Mouse (Mus musculus) intestine, postnatal 0 days (tissue): ENCODE results near the gene Mansc4. TPM values are rescaled to one million over a fixed set of nuclear protein-coding genes. Genes with fewer than 3 reads are reported as not detected.

ENCODE experiments used
- ATAC-seq: fragments of 200-750 bp; cut with Nextera tagmentation; 2 replicates; pipeline ENCODE4 v1.8.0; 2017; ENCODE audit warnings: mild to moderate bottlenecking, moderate TSS enrichment, moderate library complexity
- H3K27ac ChIP-seq: fragments of 300-500 bp; sonication (generic); 2 replicates; pipeline ENCODE4 v1.5.1; 2014; ENCODE audit warnings: mild to moderate bottlenecking, low read depth, low read length, moderate library complexity
- H3K27me3 ChIP-seq: fragments of 300-500 bp; sonication (generic); replicated peaks from 2 replicates; pipeline ENCODE4 v1.6.1; 2014; ENCODE audit warnings: low read length, mixed read lengths; ENCODE audit not compliant: control insufficient read depth, insufficient read depth
- H3K36me3 ChIP-seq: fragments of 300-500 bp; sonication (generic); 2 replicates; pipeline ENCODE4 v1.6.1; 2014; ENCODE audit warnings: mild to moderate bottlenecking, moderate library complexity; ENCODE audit not compliant: control insufficient read depth, insufficient read depth
- H3K4me1 ChIP-seq: fragments of 300-500 bp; sonication (generic); replicated peaks from 2 replicates; pipeline ENCODE4 v1.6.1; 2014; ENCODE audit warnings: antibody characterized with exemption, low read length, mixed read lengths; ENCODE audit not compliant: control insufficient read depth, insufficient read depth
- H3K4me2 ChIP-seq: fragments of 300-500 bp; sonication (generic); replicated peaks from 2 replicates; pipeline ENCODE4 v1.6.1; 2014; ENCODE audit warnings: low read depth, mild to moderate bottlenecking, moderate library complexity
- H3K4me3 ChIP-seq: fragments of 300-500 bp; sonication (generic); 2 replicates; pipeline ENCODE4 v1.5.1; 2014; ENCODE audit warnings: low read depth, low read length
- H3K9ac ChIP-seq: fragments of 300-500 bp; sonication (generic); 2 replicates; pipeline ENCODE4 v1.6.1; 2014; ENCODE audit warnings: mild to moderate bottlenecking, low read depth, low read length
- H3K9me3 ChIP-seq: fragments of 300-500 bp; sonication (generic); 2 replicates; pipeline ENCODE4 v1.6.1; 2016; ENCODE audit warnings: mixed run types; ENCODE audit not compliant: control insufficient read depth
- CTCF ChIP-seq: sonication (generic); IDR thresholded peaks from 2 replicates; pipeline ENCODE4 v1.5.1; 2016; ENCODE audit warnings: low read depth, mild to moderate bottlenecking, control low read depth, antibody characterized with exemption, moderate library complexity
- WGBS: fragments of 180-500 bp; shearing (Covaris S2); extraction: QIAGEN DNeasy Blood & Tissue Kit; methylation state at CpG from one replicate; pipeline ENCODE4 v1.1.7; 2014; 5-methylcytosine and 5-hydroxymethylcytosine counted together
- polyA plus RNA-seq: library from polyadenylated mRNA; unstranded; fragments of >200 nt; fragmentation: Nextera tagmentation; extraction: Ambion mirVana; gene quantifications from 2 replicates; pipeline ENCODE4 v1.2.1, GENCODE M21; 2015

Mansc4 gene
- polyA plus RNA-seq, 1 experiment from 2014 or later, result 1.4 TPM

GRCm38 (mm10) chr6:147088517-147088916, 1.7 kb upstream of the Mansc4 start:
- Histone ChIP-seq H3K4me3 (no peak overlapping the region), H3K27me3 (no peaks in the 10 kb centered on the region), H3K27ac (no peak overlapping the region), H3K9me3 (no peaks in the 10 kb centered on the region), H3K4me2 (no peak overlapping the region), H3K9ac (no peak overlapping the region), H3K4me1 (no peaks in the 10 kb centered on the region), H3K36me3 (no peaks in the 10 kb centered on the region)
- ATAC-seq, result no peak
- TF ChIP-seq CTCF, result no peak; the same call in 1 of the 2 replicates
- 84% methylated on average over 3 of the region's 3 CpGs for whole genome bisulfite sequencing

DNA sequence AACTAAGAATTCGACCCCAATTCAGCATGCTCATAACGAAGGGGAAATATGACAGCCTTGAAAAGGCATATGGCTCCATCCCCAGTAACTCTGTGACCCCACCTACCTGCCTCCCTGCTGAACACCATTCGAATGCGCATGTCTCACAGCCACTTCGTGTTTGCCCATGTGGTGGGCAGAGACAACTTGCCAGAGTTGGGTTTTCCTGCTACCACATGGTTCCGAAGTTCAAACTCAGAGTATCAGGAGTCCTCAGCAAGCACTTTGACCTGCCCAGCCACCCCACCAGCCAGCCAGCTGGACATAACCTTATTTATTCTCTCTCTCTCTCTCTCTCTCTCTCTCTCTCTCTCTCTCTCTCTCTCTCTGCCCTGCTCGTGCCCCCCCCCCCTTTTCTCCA, 904 bp upstream of the Mansc4 start:
- no peak overlapping the region for H3K27ac ChIP-seq
- no peaks in the 10 kb centered on the region for H3K27me3 ChIP-seq
- TF ChIP-seq CTCF, result no peak
- no peaks in the 10 kb centered on the region for H3K9me3 ChIP-seq
- no peak overlapping the region for H3K4me3 ChIP-seq
- H3K9ac ChIP-seq, result no peak overlapping the region
- no peaks in the 10 kb centered on the region for H3K4me1 ChIP-seq
- no peaks in the 10 kb centered on the region for H3K36me3 ChIP-seq
- 52% methylated on average over 7 of the region's 7 CpGs for WGBS
- no peak overlapping the region for H3K4me2 ChIP-seq
- no peak for ATAC-seq

GRCm38 (mm10) chr6:147085398-147086040, 1.3 kb downstream of the Mansc4 start:
- Histone ChIP-seq H3K4me2 (no peak overlapping the region), H3K9ac (no peak overlapping the region), H3K9me3 (no peaks in the 10 kb centered on the region), H3K36me3 (no peaks in the 10 kb centered on the region), H3K27ac (no peak overlapping the region), H3K4me1 (no peaks in the 10 kb centered on the region), H3K27me3 (no peaks in the 10 kb centered on the region), H3K4me3 (no peak overlapping the region)
- WGBS, result 64% methylated on average over 7 of the region's 7 CpGs
- no peak for ATAC-seq
- TF ChIP-seq CTCF, result no peak

DNA sequence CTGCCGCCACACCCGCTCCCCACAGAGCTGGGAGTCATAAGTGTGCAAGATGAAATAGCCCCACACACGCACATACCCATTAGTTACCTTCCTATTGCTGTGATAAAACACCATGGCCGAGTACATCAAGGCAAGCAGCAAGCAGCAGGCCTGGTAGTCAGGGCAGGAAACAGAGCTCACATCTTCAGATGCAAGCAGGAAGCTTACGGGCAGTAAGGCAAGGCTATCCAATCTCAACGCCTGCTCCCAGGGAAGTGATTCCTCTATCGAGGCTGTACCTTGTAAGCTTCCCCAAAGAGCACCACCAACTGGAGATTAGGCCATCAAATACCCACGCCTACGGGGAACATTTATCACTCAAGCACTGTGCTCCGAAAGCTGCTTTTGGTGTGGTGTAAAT, 6.9 kb downstream of the Mansc4 start:
- Histone ChIP-seq H3K4me1 (no peaks in the 10 kb centered on the region), H3K27ac (no peak overlapping the region), H3K4me3 (no peak overlapping the region), H3K4me2 (no peak overlapping the region), H3K9me3 (no peaks in the 10 kb centered on the region), H3K9ac (no peak overlapping the region), H3K27me3 (no peaks in the 10 kb centered on the region), H3K36me3 (no peaks in the 10 kb centered on the region)
- TF ChIP-seq CTCF, result no peak
- no peak for ATAC-seq
- 94% methylated on average over 10 of the region's 10 CpGs for WGBS

- Histone ChIP-seq H3K4me2 (no peak overlapping the region), H3K27me3 (no peaks in the 10 kb centered on the region), H3K4me3 (no peak overlapping the region), H3K9me3 (no peaks in the 10 kb centered on the region), H3K36me3 (peaks cover 13% of the 10 kb centered on the region), H3K27ac (no peak overlapping the region), H3K9ac (no peak overlapping the region), H3K4me1 (no peaks in the 10 kb centered on the region)
- 82% methylated on average over 8 of the region's 8 CpGs for WGBS
- TF ChIP-seq CTCF, result no peak
- no peak for ATAC-seq
Observed at GRCm38 (mm10) chr6:147076878-147077277, 10.0 kb downstream of the Mansc4 start.

DNA sequence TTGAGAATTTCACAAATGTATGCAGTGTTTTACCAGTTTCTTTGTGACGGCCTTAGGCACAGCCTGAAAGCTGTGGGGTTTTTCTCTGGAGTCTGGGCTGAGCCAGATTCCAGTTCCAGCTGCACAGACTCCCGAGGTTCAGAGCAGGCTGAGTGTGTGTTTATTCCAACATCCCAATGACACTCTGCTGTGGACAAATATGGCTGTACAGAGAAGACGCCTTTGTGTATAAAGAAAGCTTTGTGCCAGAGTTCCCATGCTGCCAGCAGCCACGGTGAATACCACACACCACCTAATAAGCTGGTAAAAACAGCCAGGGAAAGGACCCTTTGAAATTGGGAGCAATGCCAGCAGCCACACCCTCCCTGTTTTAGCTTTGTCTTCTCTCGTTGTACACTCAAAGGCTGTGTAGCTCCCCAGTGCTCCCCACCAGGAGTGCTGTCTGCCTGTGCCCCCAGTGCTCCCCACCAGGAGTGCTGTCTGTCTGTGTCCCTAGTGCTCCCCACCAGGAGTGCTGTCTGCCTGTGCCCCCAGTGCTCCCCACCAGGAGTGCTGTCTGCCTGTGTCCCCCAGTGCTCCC, 10.9 kb downstream of the Mansc4 start:
- Histone ChIP-seq H3K27me3 (no peaks in the 10 kb centered on the region), H3K4me2 (no peak overlapping the region), H3K4me3 (no peak overlapping the region), H3K9ac (no peak overlapping the region), H3K4me1 (no peaks in the 10 kb centered on the region), H3K27ac (peak overlapping the region; percentile 21; the same call in 1 of the 2 replicates), H3K9me3 (no peaks in the 10 kb centered on the region), H3K36me3 (peaks cover 23% of the 10 kb centered on the region)
- TF ChIP-seq CTCF, result peak; percentile 22
- 53% methylated on average over 5 of the region's 5 CpGs for WGBS
- no peak for ATAC-seq
